Mouse (Mus musculus) forebrain, postnatal 0 days (tissue): Measurements from ENCODE around the gene Fbxo42. TPM values are rescaled to one million over a fixed set of nuclear protein-coding genes. Genes with fewer than 3 reads are reported as not detected.
"Not testable (repeated sequence)": the region's sequence is repeated elsewhere in the genome, so short reads cannot be mapped to it uniquely, and the experiment has no call there.

Experiments
- ATAC-seq: fragments of 200-750 bp; cut with Nextera tagmentation; 2 replicates; pipeline ENCODE4 v1.8.0; 2017; ENCODE audit warnings: mild to moderate bottlenecking, moderate library complexity
- DNase-seq: peaks from one replicate; pipeline ENCODE4 v3.0.0-alpha.2; 2015
- H3K27ac ChIP-seq: fragments of 300-500 bp; sonication (generic); 2 replicates; pipeline ENCODE4 v1.5.1; 2014; ENCODE audit warnings: low read depth, mild to moderate bottlenecking, antibody characterized with exemption, low read length, moderate library complexity, mixed read lengths
- H3K27me3 ChIP-seq: fragments of 300-500 bp; sonication (generic); 2 replicates; pipeline ENCODE4 v1.6.1; 2014; ENCODE audit warnings: mild to moderate bottlenecking, low read length, mixed read lengths; ENCODE audit not compliant: insufficient read depth
- H3K36me3 ChIP-seq: fragments of 300-500 bp; sonication (generic); 2 replicates; pipeline ENCODE4 v1.6.1; 2014; ENCODE audit warnings: mild to moderate bottlenecking, moderate library complexity; ENCODE audit not compliant: insufficient read depth
- H3K4me1 ChIP-seq: fragments of 300-500 bp; sonication (generic); 2 replicates; pipeline ENCODE4 v1.6.1; 2014; ENCODE audit warnings: antibody characterized with exemption; ENCODE audit not compliant: insufficient read depth
- H3K4me2 ChIP-seq: fragments of 300-500 bp; sonication (generic); 2 replicates; pipeline ENCODE4 v1.6.1; 2014; ENCODE audit warnings: low read depth, mild to moderate bottlenecking, moderate library complexity
- H3K4me3 ChIP-seq: fragments of 300-500 bp; sonication (generic); 2 replicates; pipeline ENCODE4 v1.5.1; 2014; ENCODE audit warnings: low read depth, low read length, mixed read lengths
- H3K9ac ChIP-seq: fragments of 300-500 bp; sonication (generic); 2 replicates; pipeline ENCODE4 v1.6.1; 2014; ENCODE audit warnings: mild to moderate bottlenecking
- H3K9me3 ChIP-seq: fragments of 300-500 bp; sonication (generic); 2 replicates; pipeline ENCODE4 v1.6.1; 2016; ENCODE audit warnings: low read length
- CTCF ChIP-seq: sonication (generic); IDR thresholded peaks from 2 replicates; pipeline ENCODE4 v1.5.1; 2016; ENCODE audit warnings: antibody characterized with exemption, control low read depth, low read depth
- WGBS: fragments of 180-500 bp; shearing (Covaris S2); extraction: QIAGEN DNeasy Blood & Tissue Kit; methylation state at CpG from one replicate; pipeline ENCODE4 v1.1.7; 2014; 5-methylcytosine and 5-hydroxymethylcytosine counted together
- polyA plus RNA-seq: library from polyadenylated mRNA; unstranded; fragments of >200 nt; fragmentation: Nextera tagmentation; extraction: Ambion mirVana; gene quantifications from 2 replicates; pipeline ENCODE4 v1.2.1, GENCODE M21; 2015
- total RNA-seq: library from RNA; depleted of rRNA; stranded (reverse); fragments of >200 nt; gene quantifications from 2 replicates; pipeline ENCODE4 v1.2.3, GENCODE M21; 2014

The Fbxo42 gene
- total and polyA plus RNA-seq, 2 experiments from 2014 or later, result 13.1 to 18.0 TPM

GRCm38 (mm10) chr4:141136126-141136525 is 11.6 kb upstream of the Fbxo42 start:
- peaks cover 7% of the 10 kb centered on the region; the same call in 1 of the 2 replicates for H3K4me1 ChIP-seq
- H3K4me3 ChIP-seq, result no peak overlapping the region
- 85% methylated on average over 7 of the region's 7 CpGs for WGBS
- H3K4me2 ChIP-seq, result no peak overlapping the region
- H3K27ac ChIP-seq, result no peak overlapping the region
- DNase-seq (no peak), ATAC-seq (no peak)
- H3K36me3 ChIP-seq, result no peaks in the 10 kb centered on the region
- no peak for TF ChIP-seq CTCF
- H3K27me3 ChIP-seq, result no peaks in the 10 kb centered on the region
- H3K9me3 ChIP-seq, result no peaks in the 10 kb centered on the region
- H3K9ac ChIP-seq, result no peak overlapping the region

GRCm38 (mm10) chr4:141137740-141138139 is 10.0 kb upstream of the Fbxo42 start:
- not testable (repeated sequence) for DNase-seq, H3K27ac ChIP-seq, H3K9ac ChIP-seq, ATAC-seq, H3K36me3 ChIP-seq, H3K4me1 ChIP-seq, H3K4me3 ChIP-seq, H3K27me3 ChIP-seq, H3K9me3 ChIP-seq
- H3K4me2 ChIP-seq, result peak overlapping the region; percentile 81; the same call in 1 of the 2 replicates
- 70% methylated on average over 1 of the region's 3 CpGs for WGBS

GRCm38 (mm10) chr4:141138425-141139115 is 9.1 kb upstream of the Fbxo42 start:
- peak overlapping the region; percentile 81 for H3K4me2 ChIP-seq
- peak overlapping the region; percentile 97; the same call in 1 of the 2 replicates for H3K27ac ChIP-seq
- H3K9ac ChIP-seq, result peak overlapping the region; percentile 86
- TF ChIP-seq CTCF, result no peak; the same call in 1 of the 2 replicates
- no peaks in the 10 kb centered on the region for H3K36me3 ChIP-seq
- DNase-seq, result no peak
- H3K4me1 ChIP-seq, result peaks cover 7% of the 10 kb centered on the region; the same call in 1 of the 2 replicates
- no peaks in the 10 kb centered on the region for H3K27me3 ChIP-seq
- ATAC-seq, result peak; percentile 2; the same call in 1 of the 2 replicates
- WGBS, result 2% methylated on average over 29 of the region's 29 CpGs
- H3K4me3 ChIP-seq, result peak overlapping the region; percentile 91
- H3K9me3 ChIP-seq, result no peaks in the 10 kb centered on the region

GRCm38 (mm10) chr4:141139116-141139970 is 8.4 kb upstream of the Fbxo42 start, which contains the start of gene Szrd1:
Gene Szrd1 (minus strand): TSS chr4:141139775.
- DNase-seq (peak; percentile 99), ATAC-seq (peak; percentile 96)
- H3K27ac ChIP-seq, result peak within 1 kb of the TSS; percentile 97
- no peaks in the 10 kb centered on the region for H3K9me3 ChIP-seq
- TF ChIP-seq CTCF, result no peak; the same call in 1 of the 2 replicates
- no peaks in the 10 kb centered on the region for H3K27me3 ChIP-seq
- WGBS, result under 1% methylated on average over 60 of the region's 63 CpGs
- H3K36me3 ChIP-seq, result no peaks in the 10 kb centered on the region
- peak within 1 kb of the TSS; percentile 81 for H3K4me2 ChIP-seq
- peak within 1 kb of the TSS; percentile 91 for H3K4me3 ChIP-seq
- peaks cover 7% of the 10 kb centered on the region; the same call in 1 of the 2 replicates for H3K4me1 ChIP-seq
- H3K9ac ChIP-seq, result peak within 1 kb of the TSS; percentile 86

GRCm38 (mm10) chr4:141140354-141140753 is 7.4 kb upstream of the Fbxo42 start:
- not testable (repeated sequence) for H3K27ac ChIP-seq, H3K4me3 ChIP-seq, H3K9me3 ChIP-seq, H3K4me1 ChIP-seq, H3K9ac ChIP-seq, ATAC-seq, H3K27me3 ChIP-seq, H3K4me2 ChIP-seq, DNase-seq, H3K36me3 ChIP-seq
- WGBS, result 89% methylated on average over 9 of the region's 9 CpGs

GRCm38 (mm10) chr4:141140967-141141366 is 6.7 kb upstream of the Fbxo42 start:
- no peaks in the 10 kb centered on the region for H3K36me3 ChIP-seq
- DNase-seq, result no peak
- peaks cover 7% of the 10 kb centered on the region; the same call in 1 of the 2 replicates for H3K4me1 ChIP-seq
- no peaks in the 10 kb centered on the region for H3K27me3 ChIP-seq
- WGBS, result 89% methylated on average over 6 of the region's 6 CpGs
- no peak overlapping the region for H3K27ac ChIP-seq
- H3K4me3 ChIP-seq, result no peak overlapping the region
- no peak overlapping the region for H3K9ac ChIP-seq
- no peaks in the 10 kb centered on the region for H3K9me3 ChIP-seq
- no peak for ATAC-seq
- no peak overlapping the region for H3K4me2 ChIP-seq
- no peak for TF ChIP-seq CTCF
